Mouse (Mus musculus) fat pad, adult 2 months (tissue): ENCODE results near the gene Jmy.

Experiments used
- DNase-seq: peaks from one replicate; pipeline ENCODE4 v3.0.0-alpha.2; 2011; ENCODE audit warnings: low read depth, low spot score; ENCODE audit errors: extremely low read depth

The Jmy gene

GRCm38 (mm10) chr13:93380399-93381063 lies 119.1 kb downstream of the Jmy start:
- DNase-seq = no peak
